Mouse (Mus musculus): ENCODE measurements around the gene Olfr19. TPM values are rescaled to one million over a fixed set of nuclear protein-coding genes. Genes with fewer than 3 reads are reported as not detected.

Gene Olfr19
- polyA plus RNA-seq (2012): not detected in 2 replicates

GRCm38 (mm10) chr16:16676305-16676704 lies at the start of gene Olfr19:
TSS of gene Olfr19 (minus strand) at chr16:16676405.

Other genes with a start within 250 kb of the Olfr19 start
- gene Fgd4, start 75.9 kb downstream of the Olfr19 start, polyA plus RNA-seq (2012): 0.86 and 1.2 TPM in 2 replicates
- gene Spag6l, start 153.1 kb upstream of the Olfr19 start, polyA plus RNA-seq (2012): 0.40 and 0.77 TPM in 2 replicates
- gene Igll1, start 187.6 kb upstream of the Olfr19 start, polyA plus RNA-seq (2012): 10.0 and 13.0 TPM in 2 replicates
- 54.7 and 56.9 TPM in 2 replicates for gene Top3b, start 194.3 kb upstream of the Olfr19 start, polyA plus RNA-seq (2012)
- 8.2 and 12.4 TPM in 2 replicates for gene Vpreb1, start 194.4 kb upstream of the Olfr19 start, polyA plus RNA-seq (2012)
- 9.1 and 11.4 TPM in 2 replicates for gene Ppm1f, start 220.1 kb upstream of the Olfr19 start, polyA plus RNA-seq (2012)

Measured in megakaryocyte-erythroid progenitor cell, adult 5 weeks (primary cell).